Mouse (Mus musculus) lung, postnatal 0 days (tissue): ENCODE measurements around the gene Calhm3. TPM values are rescaled to one million over a fixed set of nuclear protein-coding genes. Genes with fewer than 3 reads are reported as not detected.
A peak's percentile ranks its signal among the peaks of the same experiment; 100 is the strongest.

Experiments
- ATAC-seq: fragments of 200-750 bp; cut with Nextera tagmentation; 2 replicates; pipeline ENCODE4 v1.8.0; 2017; ENCODE audit warnings: moderate library complexity
- DNase-seq: peaks from one replicate; pipeline ENCODE4 v3.0.0-alpha.2; 2016; ENCODE audit warnings: low spot score
- H3K27ac ChIP-seq: fragments of 300-500 bp; sonication (generic); 2 replicates; pipeline ENCODE4 v1.5.1; 2014; ENCODE audit warnings: antibody characterized with exemption, mild to moderate bottlenecking, low read length, mixed read lengths
- H3K27me3 ChIP-seq: fragments of 300-500 bp; sonication (generic); replicated peaks from 2 replicates; pipeline ENCODE4 v1.6.1; 2014; ENCODE audit warnings: low read length, mixed read lengths; ENCODE audit not compliant: insufficient read depth
- H3K36me3 ChIP-seq: fragments of 300-500 bp; sonication (generic); 2 replicates; pipeline ENCODE4 v1.6.1; 2014; ENCODE audit warnings: low read length, mixed read lengths; ENCODE audit not compliant: insufficient read depth
- H3K4me1 ChIP-seq: fragments of 300-500 bp; sonication (generic); 2 replicates; pipeline ENCODE4 v1.6.1; 2014; ENCODE audit warnings: antibody characterized with exemption, low read depth, low read length, mixed read lengths; ENCODE audit not compliant: insufficient read depth
- H3K4me2 ChIP-seq: fragments of 300-500 bp; sonication (generic); replicated peaks from 2 replicates; pipeline ENCODE4 v1.6.1; 2014; ENCODE audit warnings: low read depth, mild to moderate bottlenecking, low read length, moderate library complexity, mixed read lengths
- H3K4me3 ChIP-seq: fragments of 300-500 bp; sonication (generic); 2 replicates; pipeline ENCODE4 v1.5.1; 2014; ENCODE audit warnings: low read depth, low read length
- H3K9ac ChIP-seq: fragments of 300-500 bp; sonication (generic); replicated peaks from 2 replicates; pipeline ENCODE4 v1.6.1; 2014; ENCODE audit warnings: low read depth, mild to moderate bottlenecking
- H3K9me3 ChIP-seq: fragments of 300-500 bp; sonication (generic); 2 replicates; pipeline ENCODE4 v1.6.1; 2016; ENCODE audit warnings: low read length, mixed read lengths
- CTCF ChIP-seq: IDR thresholded peaks from 2 replicates; pipeline ENCODE4 v1.5.1; 2016; ENCODE audit warnings: antibody characterized with exemption, mild to moderate bottlenecking
- EP300 ChIP-seq: IDR thresholded peaks from 2 replicates; pipeline ENCODE4 v1.6.1; 2016; ENCODE audit warnings: antibody characterized with exemption, mild to moderate bottlenecking, control low read depth
- WGBS: fragments of 180-500 bp; shearing (Covaris S2); extraction: QIAGEN DNeasy Blood & Tissue Kit; methylation state at CpG from one replicate; pipeline ENCODE4 v1.1.7; 2014; 5-methylcytosine and 5-hydroxymethylcytosine counted together
- polyA plus RNA-seq: library from polyadenylated mRNA; unstranded; fragments of >200 nt; fragmentation: Nextera tagmentation; extraction: Ambion mirVana; gene quantifications from 2 replicates; pipeline ENCODE4 v1.2.1, GENCODE M21; 2015

The Calhm3 gene
- polyA plus RNA-seq, 1 experiment from 2014 or later: not detected

DNA sequence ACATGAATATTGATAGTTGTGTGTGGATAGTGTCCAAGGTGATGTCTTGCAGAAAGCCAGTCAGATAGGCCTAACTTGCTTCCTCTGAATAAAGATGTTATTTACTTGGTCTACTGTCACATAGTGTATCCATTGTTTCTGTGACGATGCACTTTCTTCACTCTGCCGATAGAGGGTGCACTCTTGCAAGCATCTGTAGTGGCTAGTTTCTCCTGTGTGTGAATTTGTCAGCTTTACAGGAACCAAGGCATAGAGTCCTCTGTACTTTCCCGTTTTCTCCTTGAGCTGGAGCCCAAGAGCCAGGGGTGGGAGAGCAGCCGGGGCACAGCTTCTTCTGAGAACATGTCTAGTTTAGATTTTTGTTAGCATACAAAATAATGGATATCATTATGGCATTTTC is 36.5 kb downstream of the Calhm3 start:
- ATAC-seq (0 out of 2 replicates have a peak, but pooled peaks have one; percentile 33), DNase-seq (peak; percentile 68)
- no peak overlapping the region for H3K4me2 ChIP-seq
- TF ChIP-seq EP300 (no peak), CTCF (peak; percentile 89)
- H3K36me3 ChIP-seq: peaks cover 24% of the 10 kb centered on the region
- no peak overlapping the region for H3K4me3 ChIP-seq
- WGBS: 32% methylated on average over 4 of the region's 4 CpGs
- no peaks in the 10 kb centered on the region for H3K4me1 ChIP-seq
- H3K9ac ChIP-seq: no peak overlapping the region
- no peaks in the 10 kb centered on the region for H3K27me3 ChIP-seq
- H3K27ac ChIP-seq: no peak overlapping the region
- H3K9me3 ChIP-seq: no peaks in the 10 kb centered on the region

- WGBS: 64% methylated on average over 2 of the region's 2 CpGs
- DNase-seq (no peak), ATAC-seq (no peak)
- Histone ChIP-seq H3K9ac (no peak overlapping the region), H3K4me2 (no peak overlapping the region), H3K27ac (no peak overlapping the region), H3K36me3 (peaks cover 37% of the 10 kb centered on the region), H3K4me3 (no peak overlapping the region), H3K4me1 (no peaks in the 10 kb centered on the region), H3K27me3 (no peaks in the 10 kb centered on the region), H3K9me3 (no peaks in the 10 kb centered on the region)
- TF ChIP-seq EP300 (no peak), CTCF (no peak)
Measured at GRCm38 (mm10) chr19:47118634-47119033, 38.9 kb downstream of the Calhm3 start.

DNA sequence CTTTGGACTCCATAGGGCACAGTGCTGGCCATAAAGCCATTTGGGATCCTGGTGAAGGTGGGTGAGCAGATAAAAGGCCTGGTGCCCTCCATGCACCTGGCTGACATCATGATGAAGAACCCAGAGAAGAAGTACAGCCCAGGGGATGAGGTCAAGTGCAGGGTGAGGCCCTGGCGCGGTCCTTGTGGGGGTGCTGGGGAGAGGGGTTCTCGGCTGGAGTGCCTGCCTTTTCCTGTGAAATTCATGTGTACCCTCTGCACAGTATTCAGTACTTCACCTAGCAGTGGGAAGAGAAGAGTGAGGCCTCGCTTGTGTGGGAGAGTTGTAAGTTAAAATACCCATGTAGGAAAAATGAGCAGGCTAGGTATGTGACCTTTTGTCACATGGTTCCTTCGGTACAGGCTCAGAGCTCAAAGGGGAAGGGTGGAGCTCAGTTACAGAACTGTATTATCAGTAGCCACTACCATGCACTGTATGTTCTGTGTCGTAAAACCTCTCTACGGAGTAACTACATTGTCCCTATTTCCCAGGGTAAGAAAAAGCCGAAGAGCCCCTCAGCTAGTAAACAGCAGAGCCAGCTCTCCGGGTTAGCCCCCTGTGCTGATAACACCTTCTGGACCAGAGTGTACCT is 52.8 kb downstream of the Calhm3 start:
- Histone ChIP-seq H3K27ac (no peak overlapping the region), H3K9ac (no peak overlapping the region), H3K36me3 (peaks cover 58% of the 10 kb centered on the region), H3K4me1 (no peaks in the 10 kb centered on the region), H3K4me2 (no peak overlapping the region), H3K4me3 (no peak overlapping the region), H3K9me3 (no peaks in the 10 kb centered on the region), H3K27me3 (no peaks in the 10 kb centered on the region)
- TF ChIP-seq CTCF: no peak
- no peak for TF ChIP-seq EP300
- 90% methylated on average over 9 of the region's 9 CpGs for WGBS
- ATAC-seq: no peak
- DNase-seq: no peak

Other genes starting within 250 kb of the Calhm3 start
- 0.04 and 0.08 TPM in 2 replicates for gene Ina, start 143.1 kb downstream of the Calhm3 start, polyA plus RNA-seq
- 45.3 and 45.5 TPM in 2 replicates for gene Nt5c2, start 142.6 kb downstream of the Calhm3 start, polyA plus RNA-seq
- gene Pcgf6, start 106.9 kb downstream of the Calhm3 start, polyA plus RNA-seq: 6.8 and 7.5 TPM in 2 replicates
- gene Taf5, start 90.0 kb downstream of the Calhm3 start, polyA plus RNA-seq: 2.1 and 2.3 TPM in 2 replicates
- 1,028 and 1,084 TPM in 2 replicates for gene Usmg5, start 67.1 kb downstream of the Calhm3 start, polyA plus RNA-seq
- 4.6 and 5.0 TPM in 2 replicates for gene Pdcd11, start 67.0 kb downstream of the Calhm3 start, polyA plus RNA-seq
- gene Calhm2, start 19.5 kb downstream of the Calhm3 start, polyA plus RNA-seq: 7.6 and 8.1 TPM in 2 replicates
- not detected in 2 replicates for gene Calhm1, start 13.5 kb downstream of the Calhm3 start, polyA plus RNA-seq
- 1.5 and 2.2 TPM in 2 replicates for gene Neurl1a, start 21.1 kb upstream of the Calhm3 start, polyA plus RNA-seq